Mouse (Mus musculus) liver, postnatal 0 days (tissue): ENCODE data around the gene Col9a3.
A peak's percentile ranks its signal among the peaks of the same experiment; 100 is the strongest.

ENCODE experiments used
- CTCF ChIP-seq: sonication (generic); IDR thresholded peaks from 2 replicates; pipeline ENCODE4 v1.5.1; 2016; ENCODE audit warnings: antibody characterized with exemption, low read depth
- EP300 ChIP-seq: IDR thresholded peaks from 2 replicates; pipeline ENCODE4 v1.6.1; 2016; ENCODE audit warnings: antibody characterized with exemption, low read depth, mild to moderate bottlenecking

DNA sequence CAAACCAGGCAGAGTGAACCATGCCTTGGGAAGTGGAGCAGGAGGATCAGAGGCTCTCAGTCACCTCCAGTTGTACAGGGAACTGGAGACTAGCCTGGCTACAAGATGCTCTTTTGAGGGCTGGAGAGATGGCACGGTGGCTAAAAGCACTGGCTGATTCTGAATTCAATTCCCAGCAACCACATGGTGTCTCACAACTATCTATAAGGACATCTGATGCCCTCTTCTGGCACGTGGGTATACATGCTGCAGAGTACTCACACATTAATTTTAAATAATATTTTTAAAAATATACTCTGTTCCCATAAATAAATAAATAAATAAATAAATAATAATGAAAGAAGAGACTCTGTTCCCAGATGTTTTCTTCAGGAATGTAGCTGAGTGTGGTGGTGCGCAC is 42.4 kb upstream of the Col9a3 start:
- TF ChIP-seq EP300 (no peak), CTCF (0 out of 2 replicates have a peak, but pooled peaks have one; percentile 3)
